Mouse (Mus musculus): Measurements from ENCODE around the gene Pigx. TPM values are rescaled to one million over a fixed set of nuclear protein-coding genes. Genes with fewer than 3 reads are reported as not detected.
A peak's percentile ranks its signal among the peaks of the same experiment; 100 is the strongest.
"Not testable (repeated sequence)": the region's sequence is repeated elsewhere in the genome, so short reads cannot be mapped to it uniquely, and the experiment has no call there.

Gene Pigx
- total RNA-seq, 1 experiment from 2014 or later, result 60.6 TPM

DNA sequence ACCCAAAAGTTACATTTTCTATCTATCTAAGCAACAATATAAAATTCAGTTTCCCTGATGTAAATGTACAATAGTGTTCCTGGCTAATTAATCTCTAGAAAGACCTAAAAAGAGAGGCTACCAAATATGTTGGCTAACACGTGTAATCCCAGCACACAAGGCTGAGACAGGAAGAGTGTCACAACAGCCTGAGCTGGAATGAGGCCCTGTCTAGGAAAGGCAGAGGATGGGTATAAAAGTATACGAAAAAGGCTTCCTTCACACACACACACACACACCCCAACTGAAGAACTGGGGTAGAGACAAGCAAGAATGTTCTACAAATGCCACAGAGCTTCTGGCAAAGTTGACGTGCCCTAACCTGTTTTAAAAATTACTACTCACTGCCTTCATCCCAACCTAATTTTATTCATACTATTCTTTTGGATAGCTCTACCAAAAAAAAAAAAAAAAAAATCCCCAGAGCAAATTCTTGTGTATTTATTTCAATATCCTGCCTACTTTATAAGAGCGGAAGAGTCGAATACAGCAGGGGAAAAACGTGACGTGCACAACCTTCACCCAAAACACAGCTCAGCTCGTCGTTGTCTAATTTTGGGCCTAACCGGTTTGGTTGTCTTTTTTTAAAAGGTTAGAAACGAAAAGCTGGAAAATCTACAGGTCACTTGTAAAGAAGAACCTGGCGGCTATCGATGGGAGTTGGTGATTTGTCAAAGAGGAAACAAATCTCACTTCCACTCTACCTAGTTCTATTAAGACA, 21.7 kb downstream of the Pigx start:
- ATAC-seq (replicated peaks in 1 of 2; ENCODE audit: insufficient read depth in 1 of 2, low FRiP score in 2 of 2, low TSS enrichment in 1 of 2, low read depth in 1 of 2, poor library complexity in 2 of 2, severe bottlenecking in 2 of 2), result no peak

DNA sequence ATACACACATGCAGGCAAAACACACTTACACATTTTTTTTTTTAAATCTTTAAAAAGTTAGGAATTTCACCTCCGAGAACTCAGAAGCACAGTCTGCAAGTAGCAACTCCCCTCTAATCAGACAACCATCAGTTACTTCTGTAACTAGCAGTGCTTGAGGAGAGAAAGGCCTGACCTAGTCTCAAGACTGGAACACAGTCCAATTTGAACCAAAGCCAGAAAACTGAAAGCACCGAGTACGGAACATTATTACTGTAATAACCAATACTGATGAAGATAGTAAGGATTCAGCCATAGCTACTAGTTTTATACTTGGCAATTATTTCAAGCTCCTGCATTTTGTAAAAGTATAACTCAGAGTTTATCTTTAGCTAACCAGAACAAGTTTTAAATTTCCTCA, 23.1 kb downstream of the Pigx start:
- ATAC-seq (replicated peaks in 1 of 2; ENCODE audit: insufficient read depth in 1 of 2, low FRiP score in 2 of 2, low TSS enrichment in 1 of 2, low read depth in 1 of 2, poor library complexity in 2 of 2, severe bottlenecking in 2 of 2), result no peak

DNA sequence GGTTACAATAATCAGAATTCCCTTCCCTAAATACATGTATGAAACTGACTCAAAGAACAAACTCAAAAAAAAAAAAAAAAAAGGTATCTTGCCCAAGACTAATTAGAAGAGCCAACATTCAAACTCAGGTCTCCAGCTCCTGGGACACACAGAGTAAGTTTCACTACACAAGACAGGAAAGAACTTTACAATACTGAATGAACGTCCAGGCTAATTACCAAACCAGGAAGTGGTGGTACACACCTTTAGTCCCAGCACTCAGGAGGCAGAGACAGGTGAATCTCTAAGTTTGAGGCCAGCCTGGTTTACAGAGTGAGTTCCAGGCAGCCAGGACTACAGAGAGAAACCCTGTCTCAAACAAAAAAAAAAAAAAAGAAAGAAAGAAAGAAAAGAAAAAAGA, 23.8 kb downstream of the Pigx start:
- no peak for ATAC-seq (replicated peaks in 1 of 2; ENCODE audit: insufficient read depth in 1 of 2, low FRiP score in 2 of 2, low TSS enrichment in 1 of 2, low read depth in 1 of 2, poor library complexity in 2 of 2, severe bottlenecking in 2 of 2)

DNA sequence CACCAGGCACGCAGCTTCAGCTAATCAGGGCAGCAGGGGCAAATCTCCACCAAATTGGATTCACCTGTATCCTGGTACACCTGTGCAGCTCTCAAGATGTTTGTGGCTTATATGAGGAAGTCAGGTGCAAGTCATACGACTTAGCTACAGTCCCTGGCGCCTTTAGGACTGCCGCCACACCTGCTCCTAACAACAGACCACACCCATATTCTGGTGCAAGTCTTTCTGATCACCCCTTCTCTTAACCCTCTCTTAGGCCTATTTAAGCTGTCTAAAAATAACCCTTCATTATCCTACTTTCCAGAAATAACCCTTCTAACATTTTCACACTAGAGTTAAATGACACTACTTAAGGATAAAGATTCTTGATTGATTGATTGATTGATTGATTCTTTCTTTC, 29.5 kb downstream of the Pigx start:
- ATAC-seq (replicated peaks in 1 of 2; ENCODE audit: insufficient read depth in 1 of 2, low FRiP score in 2 of 2, low TSS enrichment in 1 of 2, low read depth in 1 of 2, poor library complexity in 2 of 2, severe bottlenecking in 2 of 2), result not testable (repeated sequence)

DNA sequence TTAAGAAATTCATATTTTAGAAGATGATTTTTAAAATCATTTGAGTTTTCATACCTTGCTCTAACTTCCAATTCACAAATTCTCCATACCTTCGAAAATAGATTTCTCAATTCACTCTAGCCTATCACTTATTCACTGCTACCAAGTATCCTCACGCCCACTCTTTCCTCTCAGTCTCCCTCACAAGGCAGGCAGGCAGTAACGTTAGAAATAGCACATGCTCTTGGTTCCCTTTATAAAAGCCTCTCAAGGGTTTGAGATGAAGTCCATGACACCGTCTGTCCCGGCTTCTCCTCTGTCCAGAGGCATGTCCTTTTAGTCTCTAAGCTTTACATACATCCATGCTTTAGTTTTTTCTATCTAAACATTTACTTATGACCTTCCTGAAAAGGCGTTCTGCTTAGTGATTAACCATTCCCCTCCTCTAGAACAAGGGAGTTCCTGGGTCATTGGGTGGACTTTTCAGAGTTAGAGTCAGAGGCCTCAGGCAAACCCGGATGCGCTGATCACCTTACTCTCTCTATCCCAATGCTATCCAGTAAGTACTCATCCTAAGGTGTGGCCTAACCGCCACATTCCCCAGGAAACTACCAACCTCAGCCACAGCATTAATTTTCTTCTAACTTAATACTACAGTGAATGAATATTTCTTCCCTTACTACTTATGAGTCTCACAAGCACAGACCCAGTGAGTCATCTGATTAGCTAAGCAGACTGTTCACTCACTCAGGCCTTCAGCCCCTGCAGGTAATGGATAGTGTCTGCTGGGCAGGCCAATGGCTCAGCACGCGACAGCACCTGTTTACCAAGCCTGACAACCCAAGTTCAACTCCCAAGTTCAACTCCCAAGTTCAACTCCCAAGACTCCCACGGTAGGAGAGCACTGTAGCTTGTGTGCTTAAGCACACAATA, 30.9 kb downstream of the Pigx start:
- no peak for ATAC-seq (replicated peaks in 1 of 2; ENCODE audit: insufficient read depth in 1 of 2, low FRiP score in 2 of 2, low TSS enrichment in 1 of 2, low read depth in 1 of 2, poor library complexity in 2 of 2, severe bottlenecking in 2 of 2)

DNA sequence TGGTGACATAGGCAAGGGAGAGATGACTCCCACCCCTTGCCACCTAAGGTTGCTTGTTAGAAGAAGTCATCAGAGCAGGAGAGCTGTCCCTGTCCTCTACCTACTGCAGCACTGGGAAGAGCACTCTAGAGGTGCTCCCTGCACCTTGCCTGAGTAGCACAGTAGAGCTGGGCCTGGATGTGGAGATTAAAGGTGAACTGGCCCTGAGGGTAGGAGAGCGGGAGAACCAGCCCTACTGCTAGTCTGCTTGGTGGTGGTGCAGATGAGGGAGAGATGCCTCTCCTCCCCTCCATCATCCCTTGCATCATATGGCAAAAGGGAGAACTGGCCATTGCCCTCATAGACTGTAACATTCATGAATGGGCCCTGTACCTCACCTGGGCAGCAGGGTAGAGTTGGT, 32.6 kb downstream of the Pigx start:
- no peak; a peak in 1 of 4 replicates for ATAC-seq (replicated peaks in 1 of 2; ENCODE audit: insufficient read depth in 1 of 2, low FRiP score in 2 of 2, low TSS enrichment in 1 of 2, low read depth in 1 of 2, poor library complexity in 2 of 2, severe bottlenecking in 2 of 2)

DNA sequence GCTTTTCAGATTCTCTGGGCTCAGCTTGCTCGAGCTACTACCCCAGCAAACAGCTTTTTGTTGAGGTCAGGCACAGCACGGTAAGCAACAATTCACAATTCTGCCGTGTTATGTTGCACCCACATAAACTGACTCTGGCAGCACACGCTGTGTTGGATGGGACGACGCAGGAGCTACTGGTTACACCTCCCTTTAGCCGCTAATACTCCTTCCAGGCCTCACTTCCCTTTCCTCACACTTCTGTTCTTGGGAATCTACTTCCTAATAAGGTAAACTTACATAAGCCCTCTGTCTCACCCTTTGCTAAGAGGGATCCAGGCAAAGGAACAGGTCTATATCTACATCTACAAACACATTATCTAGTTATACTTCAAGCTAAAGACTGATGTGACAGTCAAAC, 35.6 kb downstream of the Pigx start:
- no peak for ATAC-seq (replicated peaks in 1 of 2; ENCODE audit: insufficient read depth in 1 of 2, low FRiP score in 2 of 2, low TSS enrichment in 1 of 2, low read depth in 1 of 2, poor library complexity in 2 of 2, severe bottlenecking in 2 of 2)

DNA sequence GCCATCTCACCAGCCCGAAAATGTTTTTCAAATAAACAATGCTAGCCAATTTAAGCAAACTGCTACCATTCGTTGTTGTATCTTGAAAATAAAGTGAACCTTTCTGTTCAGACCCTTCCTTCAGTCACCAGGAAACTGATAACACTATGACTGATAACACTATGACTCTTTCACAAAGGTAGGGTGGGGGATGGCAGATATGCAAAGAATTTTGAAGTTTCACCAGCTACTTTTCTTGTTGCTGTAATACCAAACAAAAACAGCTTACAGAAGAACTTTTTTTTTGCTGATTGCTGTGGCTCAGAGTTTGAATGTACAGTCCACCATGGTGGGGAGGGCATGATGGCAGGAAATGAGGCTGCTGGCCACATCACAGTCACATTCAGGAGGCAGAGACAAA, 37.3 kb downstream of the Pigx start:
- no peak for ATAC-seq (replicated peaks in 1 of 2; ENCODE audit: insufficient read depth in 1 of 2, low FRiP score in 2 of 2, low TSS enrichment in 1 of 2, low read depth in 1 of 2, poor library complexity in 2 of 2, severe bottlenecking in 2 of 2)

DNA sequence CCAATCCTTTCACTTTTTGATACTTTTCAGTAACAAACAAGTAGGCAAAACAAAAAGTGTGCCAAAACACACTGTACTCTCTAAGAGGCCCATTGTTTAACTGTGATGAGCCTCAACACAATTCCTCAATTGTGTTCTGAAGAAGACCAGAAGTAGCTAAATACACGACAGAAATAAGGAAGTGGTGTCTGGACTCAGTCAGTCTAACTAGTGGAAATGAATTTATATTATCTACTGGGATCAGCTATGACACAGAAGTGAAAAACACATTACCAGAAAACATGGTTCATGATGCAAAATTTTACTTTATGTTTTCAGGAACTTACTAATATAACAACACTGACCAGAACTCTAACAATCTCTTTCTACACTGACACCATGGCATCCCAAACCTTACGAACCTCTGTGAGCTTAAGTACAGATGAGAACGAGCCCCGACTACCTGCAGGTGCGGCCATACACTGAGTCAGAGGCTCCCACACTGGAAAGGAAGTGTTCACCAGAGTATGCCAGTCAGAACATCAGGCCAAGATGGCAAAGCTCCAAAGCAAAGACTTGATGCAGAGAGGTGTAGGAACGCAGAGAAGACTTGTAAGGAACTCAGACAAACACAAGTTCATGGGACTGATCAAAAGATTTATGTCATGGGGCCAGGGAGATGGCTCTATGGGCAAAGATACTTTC, 39.6 kb downstream of the Pigx start:
- peak; percentile 56 to 65; a peak in 3 of 4 replicates for ATAC-seq (replicated peaks in 1 of 2; ENCODE audit: insufficient read depth in 1 of 2, low FRiP score in 2 of 2, low TSS enrichment in 1 of 2, low read depth in 1 of 2, poor library complexity in 2 of 2, severe bottlenecking in 2 of 2)

DNA sequence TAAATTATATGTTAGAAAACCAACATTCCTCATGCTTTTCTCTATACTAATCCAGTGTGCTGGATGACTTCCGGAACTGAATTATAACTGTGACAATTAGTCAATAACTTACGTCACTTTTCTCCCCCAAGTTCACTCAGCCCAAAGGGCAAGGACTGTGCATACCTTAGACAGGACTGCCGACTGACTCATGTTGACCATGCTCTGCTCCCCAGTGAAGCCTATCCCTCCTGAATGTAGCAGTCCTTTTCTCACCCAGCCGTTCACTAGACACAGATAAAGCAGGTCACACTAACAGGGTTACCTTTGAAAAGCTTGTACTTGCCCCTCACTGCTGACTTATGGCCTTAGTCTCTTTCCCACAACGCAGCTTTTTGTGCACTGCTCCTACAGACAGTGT, 40.7 kb downstream of the Pigx start:
- ATAC-seq (replicated peaks in 1 of 2; ENCODE audit: insufficient read depth in 1 of 2, low FRiP score in 2 of 2, low TSS enrichment in 1 of 2, low read depth in 1 of 2, poor library complexity in 2 of 2, severe bottlenecking in 2 of 2), result no peak

DNA sequence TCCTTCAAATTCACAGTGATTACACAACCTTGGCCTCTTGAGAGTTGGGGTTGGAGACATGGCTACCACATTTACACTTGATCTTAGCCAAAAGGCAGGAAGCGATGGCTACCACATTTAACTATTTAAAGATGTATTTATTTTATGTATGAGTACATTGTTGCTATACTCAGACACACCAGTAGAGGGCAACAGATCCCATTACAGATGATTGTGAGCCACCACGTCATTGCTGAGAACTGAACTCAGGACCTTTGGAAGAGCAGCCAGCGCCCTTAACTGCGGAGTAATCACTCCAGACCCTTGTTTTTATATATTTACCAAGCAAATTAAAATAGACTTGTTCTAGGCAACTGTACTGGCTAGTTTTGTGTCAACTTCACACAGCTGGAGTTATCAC, 57.2 kb downstream of the Pigx start:
- ATAC-seq (replicated peaks in 1 of 2; ENCODE audit: insufficient read depth in 1 of 2, low FRiP score in 2 of 2, low TSS enrichment in 1 of 2, low read depth in 1 of 2, poor library complexity in 2 of 2, severe bottlenecking in 2 of 2), result no peak

Other genes with a start within 250 kb of the Pigx start
- not detected in 2 replicates for gene Meltf, start 220.9 kb downstream of the Pigx start, total RNA-seq (2017)
- gene Pigz, start 165.9 kb downstream of the Pigx start, total RNA-seq (2017), result not detected in 2 replicates
- 9.6 and 14.9 TPM in 2 replicates for gene 0610012G03Rik, start 151.2 kb downstream of the Pigx start, total RNA-seq (2017)
- gene Ncbp2, start 151.2 kb downstream of the Pigx start, total RNA-seq (2017), result 41.9 and 45.2 TPM in 2 replicates
- 15.0 and 16.7 TPM in 2 replicates for gene Senp5, start 96.5 kb downstream of the Pigx start, total RNA-seq (2017)
- gene Pak2, start 20.4 kb downstream of the Pigx start, total RNA-seq (2017), result 69.2 and 72.4 TPM in 2 replicates
- gene Cep19, start 60 bp upstream of the Pigx start, total RNA-seq (2017), result 46.1 and 72.0 TPM in 2 replicates
- gene Nrros, start 65.9 kb upstream of the Pigx start, total RNA-seq (2017), result 78.9 and 112 TPM in 2 replicates
- gene Bex6, start 80.1 kb upstream of the Pigx start, total RNA-seq (2017), result 54.4 and 58.5 TPM in 2 replicates
- gene Fbxo45, start 147.4 kb upstream of the Pigx start, total RNA-seq (2017), result 26.1 and 32.0 TPM in 2 replicates
- 14.0 and 22.6 TPM in 2 replicates for gene Wdr53, start 147.5 kb upstream of the Pigx start, total RNA-seq (2017)
- gene Smco1, start 171.7 kb upstream of the Pigx start, total RNA-seq (2017), result not detected in 2 replicates
- gene Rnf168, start 177.7 kb upstream of the Pigx start, total RNA-seq (2017), result 67.5 and 71.4 TPM in 2 replicates
- 43.5 and 51.3 TPM in 2 replicates for gene Ubxn7, start 232.5 kb upstream of the Pigx start, total RNA-seq (2017)